Mouse (Mus musculus): ENCODE data around the gene Pdgfd. TPM values are rescaled to one million over a fixed set of nuclear protein-coding genes. Genes with fewer than 3 reads are reported as not detected.

Gene Pdgfd
- total and polyA plus RNA-seq, 3 experiments: not detected

DNA sequence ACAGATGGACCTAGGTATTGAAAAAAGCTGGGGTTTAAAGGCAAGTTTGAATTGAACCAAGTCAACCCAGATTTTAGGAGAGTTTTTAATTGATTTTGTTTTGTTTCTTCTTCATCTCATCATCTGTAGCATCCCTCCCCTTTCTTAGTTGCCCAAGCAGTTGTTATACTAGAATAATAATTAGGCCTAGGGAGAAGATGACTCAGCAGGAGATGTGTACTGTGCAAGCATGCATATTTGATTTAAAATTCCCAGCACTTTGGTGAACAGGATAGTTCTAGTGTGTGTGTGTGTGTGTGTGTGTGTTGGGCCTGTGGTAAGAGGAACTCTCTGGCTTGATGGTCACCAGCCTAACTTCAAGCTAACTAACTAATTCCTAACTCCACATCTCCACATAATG, 88.7 kb downstream of the Pdgfd start:
- dilution Hi-C loops (cut with MboI; ENCODE audit: extremely low pct_ligation_motif_present, extremely low pct_unique_long_range_greater_than_20kb, low sequenced_read_pairs): no loop called here
- TF ChIP-seq ZNF384 (IDR thresholded peaks at IDR 0.05; ENCODE audit: low read depth, low read length): no peak
- no peak for TF ChIP-seq E2F4 (IDR thresholded peaks at IDR 0.05; ENCODE audit: insufficient replicate concordance, low read depth, low read length)
- TF ChIP-seq POLR2AphosphoS2 (IDR thresholded peaks at IDR 0.05; ENCODE audit: low read depth, low read length): no peak
- TF ChIP-seq ZC3H11A (IDR thresholded peaks at IDR 0.05; ENCODE audit: low read depth, low read length): no peak
- no peak for TF ChIP-seq CHD2 (IDR thresholded peaks at IDR 0.05; ENCODE audit: low read length)
- no peak for TF ChIP-seq MEF2A (IDR thresholded peaks at IDR 0.05; ENCODE audit: borderline replicate concordance, low read depth, low read length)
- no peak for TF ChIP-seq EP300 (IDR thresholded peaks at IDR 0.05; ENCODE audit: low read length)
- TF ChIP-seq CHD1 (IDR thresholded peaks at IDR 0.05; ENCODE audit: low read depth, low read length): no peak
- TF ChIP-seq USF1 (IDR thresholded peaks at IDR 0.05; ENCODE audit: low read depth, low read length): no peak
- no peak for TF ChIP-seq ELF1 (IDR thresholded peaks at IDR 0.05; ENCODE audit: low read depth, low read length)
- H3K36me3 ChIP-seq (replicated peaks in 1 of 2; ENCODE audit: control insufficient read depth in 1 of 2, insufficient read depth in 1 of 2, low read length in 1 of 2): no peaks in the 10 kb centered on the region
- no peak overlapping the region for H3K4me3 ChIP-seq (replicated peaks in 1 of 3; ENCODE audit: low read depth in 2 of 3, low read length in 2 of 3, poor library complexity in 1 of 3)
- in situ Hi-C loops (cut with MboI; ENCODE audit: low pct_ligation_motif_present, low pct_unique_long_range_greater_than_20kb, low sequenced_read_pairs): no loop called here
- no peaks in the 10 kb centered on the region for H3K27me3 ChIP-seq (replicated peaks)
- H3K27ac ChIP-seq (ENCODE audit: insufficient read depth, low read depth): no peak overlapping the region
- no peak overlapping the region for H3K4me2 ChIP-seq (ENCODE audit: insufficient read depth, low read depth, poor library complexity, severe bottlenecking)
- H3K79me2 ChIP-seq (replicated peaks; ENCODE audit: control insufficient read depth, extremely low read depth, insufficient read depth, poor library complexity, severe bottlenecking): no peaks in the 10 kb centered on the region
- no peak for DNase-seq (ENCODE audit: extremely low read depth)
- H3K4me1 ChIP-seq (ENCODE audit: control insufficient read depth in 1 of 2, insufficient read depth in 2 of 2): no peaks in the 10 kb centered on the region
- H3K9me3 ChIP-seq (replicated peaks; ENCODE audit: low read length): no peaks in the 10 kb centered on the region
- H3K9ac ChIP-seq (ENCODE audit: insufficient read depth, low read depth): no peak overlapping the region

DNA sequence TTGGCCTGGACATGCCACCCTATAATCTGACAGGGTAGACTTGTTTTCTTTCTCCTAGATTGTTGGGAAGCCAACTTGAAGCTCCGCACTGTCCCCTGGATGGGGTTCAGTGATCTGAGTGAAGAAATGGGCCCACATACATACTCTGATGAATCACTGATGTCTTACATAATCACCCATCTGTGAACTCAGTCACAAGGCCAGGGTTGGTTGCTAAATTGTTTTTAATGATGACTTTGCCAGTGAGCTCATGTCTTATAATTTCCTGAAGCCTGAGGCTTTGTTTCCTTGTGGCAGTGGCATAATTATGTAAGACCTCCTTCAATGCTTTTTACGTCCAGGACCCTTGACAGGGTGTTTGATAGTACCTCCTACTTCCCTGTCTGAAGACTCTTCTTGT, 96.4 kb downstream of the Pdgfd start:
- TF ChIP-seq RAD21 (IDR thresholded peaks at IDR 0.05; ENCODE audit: low read depth, low read length) (no peak), EP300 (IDR thresholded peaks at IDR 0.05; ENCODE audit: low read length) (no peak), JUND (conservative IDR thresholded peaks at IDR 0.05; ENCODE audit: low read depth, low read length) (no peak), POLR2A (IDR thresholded peaks at IDR 0.05; ENCODE audit: low read depth, low read length) (no peak), ZNF384 (IDR thresholded peaks at IDR 0.05; ENCODE audit: low read depth, low read length) (no peak), UBTF (IDR thresholded peaks at IDR 0.05; ENCODE audit: low read depth, low read length) (no peak), IRF4 (IDR thresholded peaks at IDR 0.05; ENCODE audit: low read depth, low read length) (no peak), JUN (IDR thresholded peaks at IDR 0.05; ENCODE audit: insufficient read depth, low read depth, low read length) (no peak), ZMIZ1 (IDR thresholded peaks at IDR 0.05; ENCODE audit: low read depth, low read length) (no peak), USF2 (conservative IDR thresholded peaks at IDR 0.05; ENCODE audit: low read depth, low read length) (no peak), MYC (IDR thresholded peaks at IDR 0.05; ENCODE audit: low read depth, low read length) (no peak), SMC3 (IDR thresholded peaks at IDR 0.05; ENCODE audit: low read depth, low read length) (no peak)
- no peak overlapping the region for H3K9ac ChIP-seq (ENCODE audit: insufficient read depth, low read depth)
- no peaks in the 10 kb centered on the region for H3K27me3 ChIP-seq (replicated peaks)
- in situ Hi-C loops (cut with MboI; ENCODE audit: low pct_ligation_motif_present, low pct_unique_long_range_greater_than_20kb, low sequenced_read_pairs) (no loop called here), dilution Hi-C loops (cut with MboI; ENCODE audit: extremely low pct_ligation_motif_present, extremely low pct_unique_long_range_greater_than_20kb, low sequenced_read_pairs) (no loop called here)
- H3K79me2 ChIP-seq (replicated peaks; ENCODE audit: control insufficient read depth, extremely low read depth, insufficient read depth, poor library complexity, severe bottlenecking): no peaks in the 10 kb centered on the region
- H3K27ac ChIP-seq (ENCODE audit: insufficient read depth, low read depth): no peak overlapping the region
- no peak for DNase-seq (ENCODE audit: extremely low read depth)
- H3K36me3 ChIP-seq (replicated peaks in 1 of 2; ENCODE audit: control insufficient read depth in 1 of 2, insufficient read depth in 1 of 2, low read length in 1 of 2): no peaks in the 10 kb centered on the region
- H3K4me3 ChIP-seq (replicated peaks in 1 of 3; ENCODE audit: low read depth in 2 of 3, low read length in 2 of 3, poor library complexity in 1 of 3): no peak overlapping the region
- H3K4me2 ChIP-seq (ENCODE audit: insufficient read depth, low read depth, poor library complexity, severe bottlenecking): no peak overlapping the region
- no peaks in the 10 kb centered on the region for H3K9me3 ChIP-seq (replicated peaks; ENCODE audit: low read length)
- H3K4me1 ChIP-seq (ENCODE audit: control insufficient read depth in 1 of 2, insufficient read depth in 2 of 2): no peaks in the 10 kb centered on the region
